Mouse (Mus musculus): ENCODE data around the gene Gm29427.
"Not testable (repeated sequence)": the region's sequence is repeated elsewhere in the genome, so short reads cannot be mapped to it uniquely, and the experiment has no call there.

Gm29427 gene

DNA sequence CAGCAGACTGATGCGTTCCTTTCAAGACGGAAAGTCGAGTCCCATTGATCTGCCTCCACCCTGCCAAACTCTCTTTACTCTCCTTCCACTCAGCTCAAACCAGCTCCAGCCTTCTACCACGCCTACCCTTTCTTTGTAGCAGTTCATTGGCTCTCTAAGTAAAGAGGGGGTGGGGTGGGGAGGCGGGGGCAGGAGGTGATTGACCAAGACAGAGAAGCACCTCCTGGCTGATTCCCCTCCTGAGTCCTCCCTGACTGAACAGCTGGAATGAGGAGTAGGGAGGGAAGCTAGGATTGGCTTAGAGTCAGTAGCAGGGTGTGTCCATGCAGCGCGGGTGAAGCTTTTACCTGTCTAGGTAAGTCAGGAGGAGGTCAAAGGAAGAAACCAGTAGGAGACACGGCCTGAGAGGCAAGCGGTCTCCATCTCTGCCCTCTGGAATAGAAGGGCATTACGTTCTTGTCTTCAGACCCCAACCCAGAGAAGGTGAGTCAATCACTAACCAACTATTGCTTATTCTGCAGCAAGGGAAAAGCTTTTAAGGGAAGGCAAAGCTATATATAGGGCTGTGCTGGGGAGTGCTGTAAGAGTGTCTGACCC lies 16.2 kb upstream of the Gm29427 start, which contains the start of gene AA986860:
TSS of gene AA986860 (plus strand) at position 236 of the 597 bp plus-strand sequence.
- DNase-seq (ENCODE audit: low spot score in 2 of 2): no peak

DNA sequence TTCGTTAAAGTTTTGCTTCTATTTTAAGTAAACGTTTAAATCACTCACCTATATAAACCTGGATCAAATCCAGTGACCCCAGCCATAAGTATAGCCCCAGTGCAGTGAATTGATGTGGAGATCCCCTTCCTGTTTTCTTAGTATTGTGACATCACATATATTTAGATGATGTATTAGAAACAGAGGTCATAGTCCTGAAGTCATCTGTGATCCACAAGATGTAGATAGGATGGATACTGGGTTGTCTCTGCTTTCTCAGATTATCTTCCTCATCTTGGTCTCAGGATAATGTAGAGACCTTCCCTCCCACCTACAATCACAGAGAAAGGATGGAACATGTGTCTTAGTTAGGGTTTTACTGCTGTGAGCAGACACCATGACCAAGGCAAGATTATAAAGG lies 13.6 kb upstream of the Gm29427 start, which contains the start of gene Pfkfb2:
TSS of gene Pfkfb2 (minus strand) at position 101 of the 400 bp plus-strand sequence.
- DNase-seq (ENCODE audit: low spot score in 2 of 2): no peak

DNA sequence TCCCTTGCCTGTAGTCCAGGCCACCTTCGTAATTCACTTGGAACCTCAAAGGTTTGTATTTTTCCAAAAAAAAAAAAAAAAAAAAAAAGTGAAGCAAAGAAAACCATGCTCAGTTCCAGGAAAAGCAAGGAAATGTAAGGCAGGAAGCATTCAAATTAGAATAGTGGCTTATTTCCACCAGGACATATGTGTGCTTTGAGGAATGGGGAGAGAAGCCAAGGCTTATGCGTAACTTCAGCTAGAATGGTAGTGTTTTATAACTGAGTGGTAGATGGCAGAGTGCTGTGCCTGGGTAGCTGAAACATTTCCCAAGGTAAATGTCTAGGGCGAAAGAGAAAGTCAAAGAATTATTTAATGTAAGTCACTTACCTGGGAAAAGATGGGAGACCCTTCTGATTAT lies 13.1 kb upstream of the Gm29427 start:
- no peak for DNase-seq (ENCODE audit: low spot score in 2 of 2)

DNA sequence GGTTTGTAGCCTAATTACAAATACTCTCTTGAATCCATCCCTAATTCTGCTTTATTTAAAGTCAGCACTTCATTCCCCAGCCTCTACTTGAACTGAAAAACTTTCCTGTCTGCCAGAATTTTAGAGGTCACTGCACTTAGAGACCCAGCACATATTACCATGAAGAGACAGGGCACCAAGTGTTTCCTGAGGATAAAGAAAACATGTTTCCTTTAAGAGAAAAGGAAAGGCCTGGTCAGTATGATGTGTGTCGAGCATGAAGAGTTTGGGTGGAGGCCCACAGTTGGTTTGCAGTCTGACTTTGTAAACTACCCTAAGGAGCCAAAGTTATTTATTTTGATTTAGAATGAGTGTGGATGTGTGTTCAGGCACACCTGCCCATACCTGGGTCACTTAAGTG lies 12.5 kb upstream of the Gm29427 start:
- DNase-seq (ENCODE audit: low spot score in 2 of 2): no peak

DNA sequence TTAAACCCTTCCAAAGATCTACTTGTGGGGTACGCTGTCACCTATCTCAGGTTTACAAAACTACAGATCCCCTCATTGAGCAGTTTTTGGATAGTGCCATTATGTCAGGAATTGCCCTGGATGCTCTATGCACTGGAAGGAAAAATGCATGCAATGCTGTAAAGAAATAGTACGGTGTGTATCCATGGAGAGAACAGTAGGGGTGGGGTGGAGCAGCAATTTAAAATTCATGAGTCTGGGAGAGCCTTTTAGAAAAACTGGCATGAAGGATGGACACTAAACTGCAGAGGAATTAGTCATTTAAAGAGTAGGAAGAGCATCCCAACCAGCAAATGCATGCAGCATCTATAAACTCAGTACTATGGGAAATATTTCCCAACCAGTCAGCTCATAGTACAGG lies 10.8 kb upstream of the Gm29427 start:
- no peak for DNase-seq (ENCODE audit: low spot score in 2 of 2)

DNA sequence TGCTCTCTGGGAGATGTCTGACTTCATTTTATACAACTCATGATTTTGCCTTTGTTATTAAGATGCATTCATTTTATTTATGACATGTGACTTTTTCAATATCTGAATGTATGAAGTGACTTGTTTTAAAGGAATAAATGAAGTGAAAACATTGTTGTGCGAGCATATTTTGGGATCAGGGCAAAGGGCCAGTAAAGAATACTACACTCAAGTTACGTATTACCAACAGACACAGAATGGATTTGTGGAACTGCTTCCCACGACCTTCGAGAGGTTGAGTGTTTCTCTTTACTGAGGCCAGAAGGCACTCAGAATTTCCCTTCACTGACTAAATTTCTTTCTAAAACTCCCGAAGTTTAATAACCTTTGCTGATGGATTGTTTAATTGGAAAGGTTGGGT lies 8.6 kb upstream of the Gm29427 start:
- DNase-seq (ENCODE audit: low spot score in 2 of 2): no peak

DNA sequence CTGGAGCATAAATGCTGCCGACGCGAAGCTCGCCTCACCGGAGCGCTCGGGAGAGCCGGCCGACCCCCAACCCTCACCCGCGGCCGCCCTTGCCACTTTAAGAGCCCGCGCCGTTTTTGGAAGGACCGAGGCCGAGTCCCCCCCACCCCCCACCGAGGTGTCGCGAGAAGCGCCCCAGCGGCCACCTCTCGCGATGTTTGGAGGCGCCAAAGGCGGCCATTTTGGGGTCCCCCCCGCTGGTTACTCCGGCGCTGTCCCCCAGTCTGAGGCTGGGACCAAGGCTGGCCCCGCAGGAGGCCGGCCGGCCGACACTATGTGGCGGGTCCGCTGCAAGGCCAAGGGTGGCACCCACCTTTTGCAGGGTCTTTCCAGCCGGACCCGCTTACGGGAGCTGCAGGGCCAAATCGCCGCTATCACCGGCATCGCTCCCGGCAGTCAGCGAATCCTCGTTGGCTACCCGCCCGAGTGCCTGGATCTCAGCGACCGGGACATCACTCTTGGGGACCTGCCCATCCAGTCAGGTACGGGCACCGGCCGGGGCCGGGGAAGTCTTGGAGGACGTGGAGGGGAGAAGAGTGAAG lies 1.8 kb upstream of the Gm29427 start, which contains the start of gene Yod1:
TSS of gene Yod1 (plus strand) at position 37 of the 581 bp plus-strand sequence.
- peak; percentile 88 to 92 for DNase-seq (ENCODE audit: low spot score in 2 of 2)

DNA sequence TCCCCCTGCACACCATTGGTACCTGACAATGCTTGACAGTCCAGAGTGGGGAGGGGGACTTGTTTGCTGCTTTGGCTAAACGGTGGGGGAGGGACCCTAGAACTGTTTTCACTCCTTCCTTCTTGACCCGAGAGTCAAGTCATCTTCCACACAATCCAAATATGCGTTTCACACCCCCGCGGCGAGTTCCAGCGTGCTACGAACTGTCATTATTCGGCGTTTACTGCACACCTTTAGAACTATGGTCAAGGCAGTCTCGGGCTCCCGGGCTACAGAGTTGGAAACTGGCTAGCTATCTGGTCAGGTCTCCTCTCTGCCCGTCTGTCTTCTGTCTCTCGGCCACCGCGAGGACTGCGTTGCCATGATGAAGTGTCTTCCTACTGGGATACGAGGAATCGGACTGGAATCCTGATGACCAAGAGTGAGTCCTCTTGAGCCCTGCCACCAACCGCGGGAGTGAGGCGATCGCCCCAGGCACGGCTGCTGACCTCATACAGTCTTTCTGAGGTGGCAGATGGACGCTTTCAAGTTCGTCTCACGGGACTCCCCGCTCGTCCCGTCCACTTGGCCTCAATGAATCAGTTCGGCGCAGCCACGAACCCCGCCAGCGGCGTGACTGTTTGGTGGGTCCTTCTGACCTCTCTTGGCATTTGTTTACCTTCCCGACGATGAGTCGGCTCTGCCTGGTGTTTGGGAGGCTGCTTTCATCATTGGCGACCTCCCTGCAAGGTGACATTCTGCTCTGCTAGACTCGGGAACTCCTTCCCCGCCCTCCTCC lies 1.1 kb upstream of the Gm29427 start:
- no peak for DNase-seq (ENCODE audit: low spot score in 2 of 2)

DNA sequence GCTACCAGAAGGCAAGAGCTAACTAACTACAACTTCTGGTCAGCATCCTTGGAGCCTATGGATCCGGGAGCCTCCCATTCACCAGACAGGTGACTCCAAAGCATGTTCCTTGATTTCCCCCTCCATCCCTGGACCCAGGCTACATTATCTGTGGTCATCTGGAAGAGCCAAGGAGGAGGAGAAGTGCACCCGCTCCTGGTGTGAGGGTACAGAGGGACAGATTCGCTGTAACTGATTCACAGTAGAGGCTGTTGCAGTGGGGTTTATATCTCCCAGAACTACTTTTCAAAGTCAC lies 566 bp upstream of the Gm29427 start:
- DNase-seq (ENCODE audit: low spot score in 2 of 2): no peak

DNA sequence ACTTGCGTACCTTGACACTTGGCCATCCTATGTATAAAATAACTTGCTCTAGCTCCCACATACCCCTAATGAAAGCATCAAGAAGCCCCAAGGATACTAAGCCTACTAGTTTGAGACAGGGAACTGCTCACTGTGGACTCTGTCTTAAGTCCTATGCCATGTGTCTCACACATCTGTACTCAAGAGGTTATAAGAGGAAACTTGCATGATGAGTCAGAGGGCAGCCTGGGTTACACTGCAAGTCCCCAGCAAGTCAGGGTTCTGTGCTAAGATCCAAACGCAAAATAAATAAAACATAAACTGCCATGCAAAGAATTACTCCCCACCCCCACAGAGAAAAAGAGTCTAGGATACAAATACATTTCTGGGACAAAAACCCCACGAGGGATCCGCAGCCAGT lies 1.6 kb downstream of the Gm29427 start:
- no peak for DNase-seq (ENCODE audit: low spot score in 2 of 2)

DNA sequence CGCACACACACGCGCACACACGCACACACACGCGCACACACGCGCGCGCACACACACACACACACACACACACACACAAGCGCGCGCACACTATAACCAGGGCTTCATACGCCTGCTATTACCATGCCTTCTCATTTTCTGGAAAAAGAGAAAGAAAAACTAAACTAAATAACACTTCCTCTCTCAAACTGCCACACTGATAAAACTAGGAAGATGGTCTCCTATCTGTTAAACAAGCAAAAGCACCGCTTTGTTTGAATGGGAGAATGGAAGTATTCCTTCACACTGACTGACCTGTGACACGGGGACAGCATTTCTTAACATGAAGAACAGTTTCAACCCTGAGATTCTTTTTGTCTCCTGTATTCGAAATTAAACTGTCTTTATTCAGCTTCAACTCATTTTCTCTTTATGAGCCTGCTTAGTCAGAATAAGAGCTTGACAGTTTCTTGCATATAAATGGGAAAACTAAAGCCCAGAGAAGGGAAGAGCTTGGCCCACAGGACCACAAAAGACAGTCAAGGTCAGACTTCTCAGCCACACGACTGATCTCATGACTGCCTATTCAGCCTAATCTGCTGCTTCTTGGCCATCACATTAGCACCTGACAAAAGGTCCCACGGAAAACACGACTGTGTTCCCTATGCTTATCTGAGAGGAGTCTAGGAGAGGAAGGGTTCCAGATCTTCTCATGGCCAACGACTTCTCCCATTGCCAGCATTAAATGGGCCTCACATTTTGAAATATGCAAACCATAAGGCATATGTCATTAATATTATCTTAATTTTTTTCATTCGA lies 5.1 kb downstream of the Gm29427 start:
- no peak for DNase-seq (ENCODE audit: low spot score in 2 of 2)

DNA sequence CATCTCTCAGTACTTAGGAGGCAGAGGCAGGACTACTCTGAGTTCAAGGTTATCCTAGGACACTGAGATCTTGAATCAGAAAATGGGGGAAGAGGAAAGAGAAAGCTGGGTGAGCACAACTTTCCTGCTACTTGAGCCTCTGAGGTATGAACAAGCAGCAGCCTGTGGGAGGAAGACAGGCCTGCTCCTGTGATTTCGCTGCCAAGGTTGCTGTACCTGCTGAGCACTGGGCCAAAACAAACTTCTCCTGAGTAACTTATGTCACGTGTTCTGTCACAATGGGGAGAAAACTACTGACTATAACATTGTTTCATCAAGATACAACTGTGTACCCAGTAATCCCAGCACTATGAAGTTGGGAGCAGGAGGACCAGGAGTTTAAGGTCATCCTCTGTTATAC lies 12.0 kb downstream of the Gm29427 start:
- no peak for DNase-seq (ENCODE audit: low spot score in 2 of 2)

DNA sequence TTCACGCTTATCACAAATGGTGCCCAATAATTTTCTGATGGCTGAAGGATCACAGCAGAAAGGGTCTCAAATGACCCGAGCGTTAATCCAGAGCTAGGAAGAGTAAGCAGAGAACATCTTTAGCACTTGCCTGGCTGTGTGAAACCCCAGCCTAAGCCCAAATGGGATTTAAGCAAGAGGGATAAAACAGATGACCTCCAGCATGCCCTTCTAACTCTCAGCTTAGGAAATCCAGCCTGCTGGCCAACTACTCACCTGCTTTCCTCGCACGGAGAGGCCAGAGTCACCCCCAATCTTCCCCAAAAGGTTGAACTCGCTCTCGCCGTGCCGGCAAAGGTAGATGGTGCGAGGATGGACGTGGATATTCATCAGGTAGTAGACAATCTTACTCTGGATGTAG lies 13.6 kb downstream of the Gm29427 start:
- DNase-seq (ENCODE audit: low spot score in 2 of 2): no peak

DNA sequence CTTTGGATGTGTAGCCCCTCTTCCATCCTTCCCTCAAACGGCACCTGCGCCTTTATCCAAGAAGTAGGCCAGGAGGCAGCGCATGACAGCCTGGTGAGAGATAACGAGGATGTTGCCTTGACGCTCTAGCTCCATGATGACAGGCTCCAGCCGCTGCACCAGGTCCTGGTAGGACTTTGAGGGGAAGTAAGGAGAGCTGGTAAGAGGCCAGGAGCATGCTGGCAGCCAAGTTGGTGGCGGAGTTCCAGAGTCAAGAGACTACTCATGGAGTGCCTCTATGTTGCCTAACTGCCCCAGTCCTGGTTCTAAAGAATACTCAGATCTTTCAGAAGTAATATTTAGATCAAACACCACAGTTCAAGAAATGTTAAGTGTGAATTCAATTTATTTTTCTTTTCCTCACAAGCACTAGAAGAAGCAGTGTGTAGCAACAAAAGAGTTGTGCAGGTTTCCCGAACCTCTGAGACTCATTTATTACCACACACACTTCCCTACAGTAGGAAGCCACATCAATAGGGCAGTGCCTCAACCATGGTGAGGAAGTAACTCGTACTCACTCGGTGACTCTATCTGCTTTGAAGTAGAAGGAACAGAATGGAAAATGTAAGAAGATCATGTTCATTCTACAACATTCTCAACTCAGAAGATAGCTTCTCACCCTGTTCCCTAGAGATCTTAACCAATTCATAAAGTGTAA lies 15.5 kb downstream of the Gm29427 start:
- DNase-seq (ENCODE audit: low spot score in 2 of 2): peak in 1 of 2 experiments; percentile 15

DNA sequence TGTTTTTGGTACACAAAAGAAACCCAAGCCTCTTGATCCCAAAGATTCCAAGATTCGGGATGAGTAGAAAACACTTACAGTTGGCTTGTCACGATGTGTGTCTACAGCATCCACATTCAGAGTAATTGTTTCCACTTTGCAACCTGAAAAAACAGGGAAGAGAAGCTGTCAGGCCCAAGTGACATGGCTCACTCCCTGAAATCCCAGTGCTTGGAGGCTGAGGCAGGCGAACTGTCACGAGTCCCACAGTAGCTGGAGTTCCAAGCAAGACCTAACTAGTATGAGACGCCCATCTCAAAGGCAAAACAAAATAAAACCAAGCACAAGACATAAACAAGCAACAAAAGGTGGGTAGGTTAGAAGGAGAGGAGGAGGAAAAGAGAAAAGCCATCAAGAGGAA lies 17.0 kb downstream of the Gm29427 start:
- peak in 1 of 2 experiments; percentile 13 for DNase-seq (ENCODE audit: low spot score in 2 of 2)

DNA sequence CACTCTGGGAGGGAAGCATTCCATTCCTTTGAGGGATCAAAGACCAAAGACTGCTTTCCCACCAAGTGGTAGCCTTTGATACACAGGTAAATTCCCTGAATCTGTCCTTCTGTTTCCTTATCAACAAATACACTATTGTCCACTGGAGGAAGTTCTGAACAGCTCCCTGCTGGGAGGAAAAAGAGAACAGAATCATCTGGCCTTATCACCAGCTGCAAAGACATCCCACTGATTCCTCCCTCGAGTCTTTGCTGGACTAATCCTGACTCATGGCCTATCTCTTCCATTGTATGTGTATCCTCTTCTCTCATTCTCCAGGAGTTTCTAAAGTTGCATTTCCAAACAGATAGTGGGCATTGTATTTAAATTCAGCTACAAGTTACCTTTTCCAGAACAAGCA lies 31.7 kb downstream of the Gm29427 start:
- no peak for DNase-seq (ENCODE audit: low spot score in 2 of 2)

DNA sequence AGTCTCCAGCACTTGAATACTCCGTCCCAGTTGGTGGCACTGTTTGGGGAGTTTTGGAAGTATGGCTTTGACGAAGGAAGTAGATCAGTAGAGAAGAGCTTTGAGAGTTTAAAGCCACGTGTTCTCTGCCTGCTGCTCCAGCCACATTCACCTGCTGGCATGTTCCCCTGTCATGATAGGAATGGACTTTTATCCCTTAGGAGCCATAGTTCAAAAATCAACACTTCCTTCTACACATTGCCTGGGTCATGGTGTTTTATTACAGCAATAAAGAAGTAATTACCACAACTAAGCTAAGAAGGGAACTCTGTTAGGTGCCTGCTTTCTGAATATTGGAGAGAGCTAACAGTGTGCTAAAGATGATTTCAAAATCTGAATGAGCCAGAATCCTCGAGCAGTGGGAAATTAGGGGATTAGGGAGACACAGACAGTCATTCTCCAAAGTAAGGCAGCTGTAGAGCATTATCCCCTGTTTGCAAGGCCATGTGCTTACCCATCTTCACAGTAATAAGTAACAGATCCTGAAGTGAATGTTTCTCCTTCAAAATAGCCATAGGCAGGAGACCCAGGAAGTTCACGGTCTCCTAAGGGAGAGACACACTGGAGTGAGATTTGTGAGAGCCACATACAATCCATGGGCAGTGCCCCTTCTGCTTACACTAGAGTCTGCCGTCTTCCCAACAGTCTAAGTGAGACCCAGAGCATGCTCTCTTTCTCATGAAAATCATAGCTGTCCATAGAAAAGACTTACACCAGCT lies 33.8 kb downstream of the Gm29427 start:
- no peak for DNase-seq (ENCODE audit: low spot score in 2 of 2)

DNA sequence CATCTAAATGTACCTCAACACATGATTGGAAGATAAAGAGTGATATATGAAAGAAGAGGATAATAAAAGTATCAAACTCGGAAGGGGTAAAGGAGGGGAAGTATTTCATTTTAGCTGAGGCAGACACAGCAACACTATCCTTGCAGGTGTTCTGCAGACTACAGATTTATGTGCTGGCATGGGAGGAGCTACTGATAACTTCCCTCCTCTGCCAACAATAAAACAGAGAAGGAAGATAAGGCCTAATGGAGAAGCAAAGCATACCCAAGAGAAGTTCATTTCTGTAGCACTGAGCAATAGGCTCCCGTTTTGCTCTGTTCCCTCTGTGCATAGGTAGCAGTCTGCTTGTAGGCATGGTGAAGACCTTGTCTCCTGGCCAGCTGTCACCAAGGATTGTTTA lies 34.5 kb downstream of the Gm29427 start:
- DNase-seq (ENCODE audit: low spot score in 2 of 2): no peak

DNA sequence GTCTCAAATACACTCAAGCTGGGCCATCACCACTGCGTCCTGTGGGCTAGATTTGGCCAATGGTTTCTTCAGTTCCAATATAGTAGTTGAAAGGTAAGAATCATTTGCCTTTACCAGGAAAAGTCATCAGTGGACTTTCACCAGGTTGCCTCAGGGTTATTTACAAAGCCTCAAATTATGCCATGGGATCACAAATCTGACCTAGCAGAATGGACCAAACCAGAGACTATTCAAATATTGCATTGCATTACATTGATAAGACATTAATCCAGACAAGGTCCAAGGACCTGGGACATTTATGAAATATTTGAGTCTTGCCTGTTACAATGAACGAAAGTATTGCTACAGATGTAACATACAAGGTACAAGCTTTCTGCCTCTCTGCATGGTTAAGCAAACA lies 37.0 kb downstream of the Gm29427 start:
- no peak for DNase-seq (ENCODE audit: low spot score in 2 of 2)

DNA sequence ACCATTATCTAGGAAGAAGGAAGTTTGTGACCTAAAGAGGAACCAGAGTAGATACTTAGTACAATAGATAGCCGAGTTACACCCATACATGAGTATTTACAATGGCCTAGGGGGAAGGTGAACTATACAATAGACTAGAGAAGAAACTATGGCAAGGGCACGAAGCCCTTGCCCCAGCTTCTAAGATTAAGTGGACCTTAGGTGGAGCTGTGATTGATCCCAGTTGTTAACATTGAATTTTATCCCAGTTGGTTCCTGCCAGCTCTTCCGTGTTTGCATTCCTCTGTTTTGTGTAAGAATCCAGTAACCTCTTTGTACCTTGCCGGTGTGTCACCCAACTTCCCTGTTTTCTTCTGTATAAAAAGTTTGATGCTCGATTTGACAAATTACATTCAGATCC lies 52.0 kb downstream of the Gm29427 start:
- not testable (repeated sequence) for DNase-seq (ENCODE audit: low spot score in 2 of 2)

DNA sequence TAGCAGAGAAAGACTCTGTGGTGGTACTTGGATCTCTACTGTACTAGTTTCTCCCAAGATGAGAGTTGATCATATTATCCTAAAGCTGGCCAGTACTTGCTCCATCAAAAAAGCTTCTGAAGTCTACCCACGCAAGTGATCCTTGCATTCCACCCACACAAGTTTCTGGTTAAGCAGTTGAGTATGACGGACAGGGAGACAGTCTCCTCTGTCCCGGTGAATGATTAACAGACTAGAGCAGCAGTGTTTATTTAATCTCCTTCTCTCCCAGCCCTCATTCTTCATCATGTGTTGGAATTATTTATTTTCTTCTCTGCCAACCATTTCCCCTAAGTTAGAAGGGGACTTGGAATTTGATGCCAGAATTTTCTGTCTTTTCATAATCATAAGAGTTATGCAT lies 54.1 kb downstream of the Gm29427 start, which contains the start of gene C4bp:
TSS of gene C4bp (minus strand) at position 179 of the 400 bp plus-strand sequence.
- DNase-seq (ENCODE audit: low spot score in 2 of 2): no peak
